Mouse (Mus musculus) spleen, postnatal 10 days (tissue): ENCODE data around the gene Cdkn2c.
A peak's percentile ranks its signal among the peaks of the same experiment; 100 is the strongest.
"Not testable (repeated sequence)": the region's sequence is repeated elsewhere in the genome, so short reads cannot be mapped to it uniquely, and the experiment has no call there.

Source experiments
- DNase-seq, 2 experiments: peaks; one replicate each; pipeline ENCODE4 v3.0.0; 2021 to 2022; ENCODE audit warnings: low spot score in 2 of 2

Gene Cdkn2c

GRCm38 (mm10) chr4:109666461-109667269 lies at the start of gene Cdkn2c:
Cdkn2c (minus strand) TSS chr4:109667189.
- DNase-seq, result peak; percentile 91 to 97

GRCm38 (mm10) chr4:109705349-109705748 lies 38.4 kb upstream of the Cdkn2c start:
- no peak for DNase-seq

GRCm38 (mm10) chr4:109703568-109703967 lies 36.6 kb upstream of the Cdkn2c start:
- no peak for DNase-seq

- DNase-seq, result not testable (repeated sequence)
These were observed 33.7 kb upstream of the Cdkn2c start for GRCm38 (mm10) chr4:109700727-109701126.

- no peak for DNase-seq
These were observed 25.7 kb upstream of the Cdkn2c start for GRCm38 (mm10) chr4:109692674-109693073.

- DNase-seq, result no peak
These were observed 16.6 kb upstream of the Cdkn2c start for GRCm38 (mm10) chr4:109683561-109683960.

GRCm38 (mm10) chr4:109677221-109677620 lies 10.2 kb upstream of the Cdkn2c start:
- DNase-seq, result no peak

GRCm38 (mm10) chr4:109676218-109677215 lies 9.5 kb upstream of the Cdkn2c start, which contains the start of gene Faf1:
Faf1 (plus strand) TSS chr4:109676588.
- peak; percentile 98 for DNase-seq

- no peak for DNase-seq
These were observed 7.1 kb upstream of the Cdkn2c start for GRCm38 (mm10) chr4:109674097-109674496.

- no peak for DNase-seq
These were observed 5.0 kb upstream of the Cdkn2c start for GRCm38 (mm10) chr4:109671941-109672340.

GRCm38 (mm10) chr4:109670213-109670612 lies 3.2 kb upstream of the Cdkn2c start:
- DNase-seq, result no peak

GRCm38 (mm10) chr4:109667518-109667917 lies 529 bp upstream of the Cdkn2c start:
- no peak for DNase-seq

- DNase-seq, result peak; percentile 72 to 83
These were observed 968 bp downstream of the Cdkn2c start for GRCm38 (mm10) chr4:109665982-109666460.

- peak; percentile 67 to 78 for DNase-seq
These were observed 1.6 kb downstream of the Cdkn2c start for GRCm38 (mm10) chr4:109665101-109665981.

GRCm38 (mm10) chr4:109664091-109664490 lies 2.9 kb downstream of the Cdkn2c start:
- DNase-seq, result no peak

GRCm38 (mm10) chr4:109662271-109662670 lies 4.7 kb downstream of the Cdkn2c start:
- DNase-seq, result no peak

GRCm38 (mm10) chr4:109661183-109661582 lies 5.8 kb downstream of the Cdkn2c start:
- no peak for DNase-seq

- DNase-seq, result no peak
These were observed 6.4 kb downstream of the Cdkn2c start for GRCm38 (mm10) chr4:109660568-109660967.

- DNase-seq, result no peak
These were observed 7.4 kb downstream of the Cdkn2c start for GRCm38 (mm10) chr4:109659571-109659970.

GRCm38 (mm10) chr4:109658826-109659225 lies 8.2 kb downstream of the Cdkn2c start:
- no peak for DNase-seq
